Mouse (Mus musculus): Measurements from ENCODE around the gene Vps4b. TPM values are rescaled to one million over a fixed set of nuclear protein-coding genes. Genes with fewer than 3 reads are reported as not detected.

Gene Vps4b
- total and polyA plus RNA-seq, 3 experiments = 5.9 to 30.1 (median 29.8) TPM

- intact Hi-C loops (cut with DNase I) = loop anchor here (5.0 to 10.0 kb wide), 2 partner anchors 270 to 303 kb away; no protein-coding TSS in a partner anchor
- Histone ChIP-seq H3K4me3 (no peak overlapping the region), H3K9ac (ENCODE audit: low read depth, low read length) (no peak overlapping the region), H3K79me2 (replicated peaks; ENCODE audit: control insufficient read depth, insufficient read depth, low read length) (no peaks in the 10 kb centered on the region), H3K4me1 (ENCODE audit: control insufficient read depth, insufficient read depth, low read length) (no peaks in the 10 kb centered on the region), H3K27ac (no peak overlapping the region), H3K27me3 (ENCODE audit: control insufficient read depth, insufficient read depth, low read length) (no peaks in the 10 kb centered on the region), H3K36me3 (ENCODE audit: control insufficient read depth, insufficient read depth, low read length) (no peaks in the 10 kb centered on the region)
- WGBS = 38% methylated on average over 5 of the region's 5 CpGs
- TF ChIP-seq CTCF (IDR thresholded peaks at IDR 0.05) (no peak), EP300 (IDR thresholded peaks at IDR 0.05; ENCODE audit: insufficient read depth, low read depth, low read length) (no peak), POLR2A (IDR thresholded peaks at IDR 0.05; ENCODE audit: insufficient read depth, low read depth, low read length) (no peak)
- no peak for DNase-seq
These were observed 18.3 kb upstream of the Vps4b start for GRCm38 (mm10) chr1:106814864-106815263.

GRCm38 (mm10) chr1:106799931-106800330 lies 3.4 kb upstream of the Vps4b start:
- Histone ChIP-seq H3K36me3 (ENCODE audit: control insufficient read depth, insufficient read depth, low read length) (no peaks in the 10 kb centered on the region; the same call in 1 of the 2 replicates), H3K27ac (no peak overlapping the region), H3K9ac (ENCODE audit: low read depth, low read length) (no peak overlapping the region), H3K4me3 (no peak overlapping the region), H3K79me2 (replicated peaks; ENCODE audit: control insufficient read depth, insufficient read depth, low read length) (peaks cover 2% of the 10 kb centered on the region), H3K27me3 (ENCODE audit: control insufficient read depth, insufficient read depth, low read length) (no peaks in the 10 kb centered on the region), H3K4me1 (ENCODE audit: control insufficient read depth, insufficient read depth, low read length) (peaks cover 3% of the 10 kb centered on the region)
- no peak for TF ChIP-seq EP300 (IDR thresholded peaks at IDR 0.05; ENCODE audit: insufficient read depth, low read depth, low read length)
- no peak for TF ChIP-seq CTCF (IDR thresholded peaks at IDR 0.05)
- TF ChIP-seq POLR2A (IDR thresholded peaks at IDR 0.05; ENCODE audit: insufficient read depth, low read depth, low read length) = no peak
- DNase-seq = no peak
- WGBS = 77% methylated on average over 3 of the region's 3 CpGs
- intact Hi-C loops (cut with DNase I) = no loop called here

GRCm38 (mm10) chr1:106799406-106799805 lies 2.9 kb upstream of the Vps4b start:
- WGBS = 42% methylated on average over 1 of the region's 1 CpGs
- Histone ChIP-seq H3K79me2 (replicated peaks; ENCODE audit: control insufficient read depth, insufficient read depth, low read length) (peaks cover 2% of the 10 kb centered on the region), H3K27me3 (ENCODE audit: control insufficient read depth, insufficient read depth, low read length) (no peaks in the 10 kb centered on the region), H3K27ac (no peak overlapping the region), H3K36me3 (ENCODE audit: control insufficient read depth, insufficient read depth, low read length) (no peaks in the 10 kb centered on the region; the same call in 1 of the 2 replicates), H3K4me3 (no peak overlapping the region), H3K9ac (ENCODE audit: low read depth, low read length) (no peak overlapping the region), H3K4me1 (ENCODE audit: control insufficient read depth, insufficient read depth, low read length) (peaks cover 3% of the 10 kb centered on the region)
- TF ChIP-seq POLR2A (IDR thresholded peaks at IDR 0.05; ENCODE audit: insufficient read depth, low read depth, low read length) = no peak
- no peak for TF ChIP-seq CTCF (IDR thresholded peaks at IDR 0.05)
- no peak for TF ChIP-seq EP300 (IDR thresholded peaks at IDR 0.05; ENCODE audit: insufficient read depth, low read depth, low read length)
- intact Hi-C loops (cut with DNase I) = no loop called here
- DNase-seq = no peak

GRCm38 (mm10) chr1:106796987-106797779 lies 655 bp upstream of the Vps4b start:
- no peak for DNase-seq
- Histone ChIP-seq H3K27ac (peak overlapping the region; percentile 93), H3K36me3 (ENCODE audit: control insufficient read depth, insufficient read depth, low read length) (no peaks in the 10 kb centered on the region; the same call in 1 of the 2 replicates), H3K9ac (ENCODE audit: low read depth, low read length) (no peak overlapping the region), H3K4me1 (ENCODE audit: control insufficient read depth, insufficient read depth, low read length) (peaks cover 3% of the 10 kb centered on the region), H3K27me3 (ENCODE audit: control insufficient read depth, insufficient read depth, low read length) (no peaks in the 10 kb centered on the region), H3K79me2 (replicated peaks; ENCODE audit: control insufficient read depth, insufficient read depth, low read length) (peaks cover 2% of the 10 kb centered on the region), H3K4me3 (peak overlapping the region; percentile 88)
- WGBS = 58% methylated on average over 7 of the region's 7 CpGs
- intact Hi-C loops (cut with DNase I) = loop anchor here (2.0 kb wide), 1 partner anchor 38 kb away; the partner anchor contains the start of gene Kdsr
- TF ChIP-seq CTCF (IDR thresholded peaks at IDR 0.05) (no peak), EP300 (IDR thresholded peaks at IDR 0.05; ENCODE audit: insufficient read depth, low read depth, low read length) (no peak), POLR2A (IDR thresholded peaks at IDR 0.05; ENCODE audit: insufficient read depth, low read depth, low read length) (no peak)

GRCm38 (mm10) chr1:106795634-106796541 lies 640 bp downstream of the Vps4b start:
- Histone ChIP-seq H3K4me1 (ENCODE audit: control insufficient read depth, insufficient read depth, low read length) (peaks cover 3% of the 10 kb centered on the region), H3K79me2 (replicated peaks; ENCODE audit: control insufficient read depth, insufficient read depth, low read length) (peaks cover 2% of the 10 kb centered on the region), H3K36me3 (ENCODE audit: control insufficient read depth, insufficient read depth, low read length) (no peaks in the 10 kb centered on the region; the same call in 1 of the 2 replicates), H3K9ac (ENCODE audit: low read depth, low read length) (peak overlapping the region; percentile 96), H3K27me3 (ENCODE audit: control insufficient read depth, insufficient read depth, low read length) (no peaks in the 10 kb centered on the region), H3K27ac (peak overlapping the region; percentile 93), H3K4me3 (peak overlapping the region; percentile 88)
- no peak for DNase-seq
- 1% methylated on average over 51 of the region's 51 CpGs for WGBS
- TF ChIP-seq POLR2A (IDR thresholded peaks at IDR 0.05; ENCODE audit: insufficient read depth, low read depth, low read length) (no peak), CTCF (IDR thresholded peaks at IDR 0.05) (no peak), EP300 (IDR thresholded peaks at IDR 0.05; ENCODE audit: insufficient read depth, low read depth, low read length) (no peak)
- intact Hi-C loops (cut with DNase I) = loop anchor here (2.0 kb wide), 1 partner anchor 37 kb away; the partner anchor contains the start of gene Kdsr

Data from heart, adult 2 months (tissue).